Mouse (Mus musculus): ENCODE measurements around the gene Ccdc78. TPM values are rescaled to one million over a fixed set of nuclear protein-coding genes. Genes with fewer than 3 reads are reported as not detected.

The Ccdc78 gene
- polyA plus RNA-seq, 1 experiment, result 1.6 TPM

DNA sequence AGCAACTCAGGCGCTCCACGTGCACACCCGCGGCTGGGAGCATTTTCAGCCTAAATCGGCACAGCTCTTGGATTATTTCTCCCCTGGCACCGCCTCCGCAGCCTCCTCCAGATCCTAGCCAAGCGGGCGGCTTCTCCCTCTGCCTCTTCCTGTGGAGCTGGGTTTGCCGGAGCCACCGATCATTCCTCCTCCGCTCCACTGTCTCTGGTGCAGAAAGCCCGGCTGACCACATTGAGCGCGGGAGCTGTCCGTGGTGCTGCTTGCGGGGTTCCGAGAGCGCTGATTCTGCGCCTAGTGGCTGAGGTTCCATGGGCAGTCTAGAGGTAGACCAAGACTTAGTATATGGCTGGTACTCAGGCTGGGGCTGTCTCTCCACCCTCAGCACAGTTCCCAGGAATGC is 27.1 kb downstream of the Ccdc78 start:
- Histone ChIP-seq H3K36me3 (ENCODE audit: control insufficient read depth, insufficient read depth, low read length) (no peaks in the 10 kb centered on the region), H3K4me1 (ENCODE audit: control insufficient read depth, insufficient read depth, low read length) (peaks cover 16% of the 10 kb centered on the region), H3K4me3 (ENCODE audit: control insufficient read depth, low read depth, low read length) (no peak overlapping the region), H3K27me3 (ENCODE audit: control insufficient read depth, insufficient read depth, low read length) (no peaks in the 10 kb centered on the region), H3K27ac (ENCODE audit: control insufficient read depth, insufficient read depth, low read depth, low read length) (no peak overlapping the region)
- TF ChIP-seq CTCF (IDR thresholded peaks at IDR 0.05; ENCODE audit: control insufficient read depth, insufficient read depth, insufficient replicate concordance, low read depth, low read length) (peak; percentile 56; the same call in 1 of the 2 replicates), POLR2A (IDR thresholded peaks at IDR 0.05; ENCODE audit: control insufficient read depth, low read depth, low read length) (no peak)

GRCm38 (mm10) chr17:25817662-25818061 is 31.3 kb downstream of the Ccdc78 start:
- H3K4me3 ChIP-seq (ENCODE audit: control insufficient read depth, low read depth, low read length), result no peak overlapping the region
- TF ChIP-seq CTCF (IDR thresholded peaks at IDR 0.05; ENCODE audit: control insufficient read depth, insufficient read depth, insufficient replicate concordance, low read depth, low read length), result no peak
- no peak for TF ChIP-seq POLR2A (IDR thresholded peaks at IDR 0.05; ENCODE audit: control insufficient read depth, low read depth, low read length)
- H3K36me3 ChIP-seq (ENCODE audit: control insufficient read depth, insufficient read depth, low read length), result no peaks in the 10 kb centered on the region
- H3K27ac ChIP-seq (ENCODE audit: control insufficient read depth, insufficient read depth, low read depth, low read length), result no peak overlapping the region
- no peaks in the 10 kb centered on the region for H3K27me3 ChIP-seq (ENCODE audit: control insufficient read depth, insufficient read depth, low read length)
- H3K4me1 ChIP-seq (ENCODE audit: control insufficient read depth, insufficient read depth, low read length), result peaks cover 15% of the 10 kb centered on the region

- H3K4me3 ChIP-seq (ENCODE audit: control insufficient read depth, low read depth, low read length), result peak overlapping the region; percentile 36
- no peak for TF ChIP-seq POLR2A (IDR thresholded peaks at IDR 0.05; ENCODE audit: control insufficient read depth, low read depth, low read length)
- TF ChIP-seq CTCF (IDR thresholded peaks at IDR 0.05; ENCODE audit: control insufficient read depth, insufficient read depth, insufficient replicate concordance, low read depth, low read length), result no peak
- H3K4me1 ChIP-seq (ENCODE audit: control insufficient read depth, insufficient read depth, low read length), result peaks cover 20% of the 10 kb centered on the region
- H3K27ac ChIP-seq (ENCODE audit: control insufficient read depth, insufficient read depth, low read depth, low read length), result no peak overlapping the region
- H3K36me3 ChIP-seq (ENCODE audit: control insufficient read depth, insufficient read depth, low read length), result no peaks in the 10 kb centered on the region
- H3K27me3 ChIP-seq (ENCODE audit: control insufficient read depth, insufficient read depth, low read length), result no peaks in the 10 kb centered on the region
Observed at GRCm38 (mm10) chr17:25818851-25819780, 32.7 kb downstream of the Ccdc78 start.

DNA sequence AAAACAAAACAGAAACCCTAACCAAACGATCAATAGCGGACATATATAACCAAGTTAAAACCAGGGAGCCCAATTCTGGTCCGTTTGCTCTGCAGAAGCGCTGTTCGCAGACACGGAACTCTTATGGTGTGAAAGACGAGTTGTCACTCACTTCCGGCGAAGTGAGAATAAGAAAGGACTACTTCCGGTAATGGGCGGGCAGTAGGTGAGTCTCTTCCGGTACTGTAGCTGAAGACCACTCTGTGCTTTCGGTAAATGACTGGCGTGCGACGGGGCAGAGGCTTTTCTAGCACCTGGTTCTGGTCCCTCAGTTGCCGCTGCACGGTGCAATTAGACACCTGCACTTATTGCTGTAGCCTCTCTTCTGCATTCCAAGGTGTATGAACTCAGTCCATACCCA is 37.1 kb downstream of the Ccdc78 start, which contains the start of gene Wdr24:
Gene Wdr24, plus strand, starts transcription at position 176 of the 400 bp plus-strand sequence.
- no peaks in the 10 kb centered on the region for H3K27me3 ChIP-seq (ENCODE audit: control insufficient read depth, insufficient read depth, low read length)
- peak within 1 kb of the TSS; percentile 87 for H3K4me3 ChIP-seq (ENCODE audit: control insufficient read depth, low read depth, low read length)
- H3K4me1 ChIP-seq (ENCODE audit: control insufficient read depth, insufficient read depth, low read length), result peaks cover 26% of the 10 kb centered on the region
- TF ChIP-seq POLR2A (IDR thresholded peaks at IDR 0.05; ENCODE audit: control insufficient read depth, low read depth, low read length) (peak; percentile 59), CTCF (IDR thresholded peaks at IDR 0.05; ENCODE audit: control insufficient read depth, insufficient read depth, insufficient replicate concordance, low read depth, low read length) (no peak)
- peak within 1 kb of the TSS; percentile 37 for H3K27ac ChIP-seq (ENCODE audit: control insufficient read depth, insufficient read depth, low read depth, low read length)
- H3K36me3 ChIP-seq (ENCODE audit: control insufficient read depth, insufficient read depth, low read length), result no peaks in the 10 kb centered on the region; the same call in 1 of the 2 replicates

GRCm38 (mm10) chr17:25824362-25825142 is 38.2 kb downstream of the Ccdc78 start:
- H3K4me3 ChIP-seq (ENCODE audit: control insufficient read depth, low read depth, low read length), result peak overlapping the region; percentile 87
- peaks cover 28% of the 10 kb centered on the region for H3K4me1 ChIP-seq (ENCODE audit: control insufficient read depth, insufficient read depth, low read length)
- TF ChIP-seq POLR2A (IDR thresholded peaks at IDR 0.05; ENCODE audit: control insufficient read depth, low read depth, low read length) (no peak), CTCF (IDR thresholded peaks at IDR 0.05; ENCODE audit: control insufficient read depth, insufficient read depth, insufficient replicate concordance, low read depth, low read length) (no peak)
- no peaks in the 10 kb centered on the region for H3K27me3 ChIP-seq (ENCODE audit: control insufficient read depth, insufficient read depth, low read length)
- H3K36me3 ChIP-seq (ENCODE audit: control insufficient read depth, insufficient read depth, low read length), result no peaks in the 10 kb centered on the region; the same call in 1 of the 2 replicates
- no peak overlapping the region for H3K27ac ChIP-seq (ENCODE audit: control insufficient read depth, insufficient read depth, low read depth, low read length)

DNA sequence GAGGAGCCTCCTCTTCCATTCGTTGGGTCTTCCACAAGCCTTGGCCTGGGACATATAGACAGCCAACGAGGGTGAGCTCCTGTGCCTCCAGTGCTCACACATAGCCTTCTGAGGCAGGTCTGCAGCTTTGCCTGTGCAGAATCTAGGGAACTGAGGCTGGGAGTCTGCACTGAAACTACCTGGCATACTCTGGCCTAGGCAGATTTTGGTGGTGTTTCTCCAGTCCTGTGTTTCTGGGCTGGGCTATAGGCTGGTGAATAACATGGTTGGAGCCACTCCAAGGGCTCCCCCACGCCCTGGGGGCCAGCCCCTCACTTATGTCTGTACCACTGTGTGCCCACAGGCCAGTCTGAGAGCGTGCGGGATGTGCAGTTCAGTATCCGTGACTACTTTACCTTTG is 38.9 kb downstream of the Ccdc78 start:
- Histone ChIP-seq H3K4me3 (ENCODE audit: control insufficient read depth, low read depth, low read length) (no peak overlapping the region), H3K27ac (ENCODE audit: control insufficient read depth, insufficient read depth, low read depth, low read length) (no peak overlapping the region), H3K36me3 (ENCODE audit: control insufficient read depth, insufficient read depth, low read length) (no peaks in the 10 kb centered on the region; the same call in 1 of the 2 replicates), H3K27me3 (ENCODE audit: control insufficient read depth, insufficient read depth, low read length) (no peaks in the 10 kb centered on the region), H3K4me1 (ENCODE audit: control insufficient read depth, insufficient read depth, low read length) (peaks cover 25% of the 10 kb centered on the region)
- TF ChIP-seq CTCF (IDR thresholded peaks at IDR 0.05; ENCODE audit: control insufficient read depth, insufficient read depth, insufficient replicate concordance, low read depth, low read length) (no peak), POLR2A (IDR thresholded peaks at IDR 0.05; ENCODE audit: control insufficient read depth, low read depth, low read length) (no peak)

All from testis, adult 2 months (tissue).